Mouse (Mus musculus) heart, postnatal 0 days (tissue): ENCODE results near the gene Taf6.

Experiments used
- CTCF ChIP-seq: IDR thresholded peaks from 2 replicates; pipeline ENCODE4 v1.5.1; 2016; ENCODE audit warnings: antibody characterized with exemption, control low read depth, low read depth
- EP300 ChIP-seq: IDR thresholded peaks from 2 replicates; pipeline ENCODE4 v1.6.1; 2016; ENCODE audit warnings: antibody characterized with exemption, low read depth

DNA sequence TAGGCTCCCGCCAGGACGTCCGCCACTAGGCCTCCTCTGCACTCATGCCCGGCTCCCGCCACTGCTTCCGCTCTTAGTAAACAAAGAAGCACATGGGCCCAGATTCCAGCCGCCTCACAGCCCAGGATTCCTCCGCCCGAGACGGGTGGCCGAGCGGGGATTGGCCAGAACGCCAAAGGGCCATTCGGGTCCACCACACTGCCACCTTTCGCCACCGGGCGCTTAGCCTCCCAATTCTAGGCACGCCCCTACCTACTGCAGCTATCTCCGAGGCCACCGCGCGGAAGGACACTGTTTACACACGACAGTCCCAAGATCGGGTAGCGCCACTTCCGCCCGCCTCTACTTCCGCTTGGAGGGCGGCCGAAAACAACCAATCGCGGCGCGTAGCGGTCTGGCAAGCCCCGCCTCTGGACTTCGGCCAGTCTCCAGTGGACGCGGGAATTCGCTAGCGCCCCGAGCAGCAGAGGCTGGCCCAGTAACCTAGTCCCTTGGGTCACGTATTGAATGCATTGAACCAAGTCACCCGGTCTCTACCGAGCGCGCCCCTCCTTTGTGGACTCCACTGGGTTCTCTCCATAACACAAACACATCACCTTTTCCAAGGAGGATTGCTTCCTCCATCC lies 16.2 kb downstream of the Taf6 start:
- TF ChIP-seq CTCF (peak; percentile 14; the same call in 1 of the 2 replicates), EP300 (peak; percentile 91)
